Mouse (Mus musculus): ENCODE results near the gene Fosb.

DNA sequence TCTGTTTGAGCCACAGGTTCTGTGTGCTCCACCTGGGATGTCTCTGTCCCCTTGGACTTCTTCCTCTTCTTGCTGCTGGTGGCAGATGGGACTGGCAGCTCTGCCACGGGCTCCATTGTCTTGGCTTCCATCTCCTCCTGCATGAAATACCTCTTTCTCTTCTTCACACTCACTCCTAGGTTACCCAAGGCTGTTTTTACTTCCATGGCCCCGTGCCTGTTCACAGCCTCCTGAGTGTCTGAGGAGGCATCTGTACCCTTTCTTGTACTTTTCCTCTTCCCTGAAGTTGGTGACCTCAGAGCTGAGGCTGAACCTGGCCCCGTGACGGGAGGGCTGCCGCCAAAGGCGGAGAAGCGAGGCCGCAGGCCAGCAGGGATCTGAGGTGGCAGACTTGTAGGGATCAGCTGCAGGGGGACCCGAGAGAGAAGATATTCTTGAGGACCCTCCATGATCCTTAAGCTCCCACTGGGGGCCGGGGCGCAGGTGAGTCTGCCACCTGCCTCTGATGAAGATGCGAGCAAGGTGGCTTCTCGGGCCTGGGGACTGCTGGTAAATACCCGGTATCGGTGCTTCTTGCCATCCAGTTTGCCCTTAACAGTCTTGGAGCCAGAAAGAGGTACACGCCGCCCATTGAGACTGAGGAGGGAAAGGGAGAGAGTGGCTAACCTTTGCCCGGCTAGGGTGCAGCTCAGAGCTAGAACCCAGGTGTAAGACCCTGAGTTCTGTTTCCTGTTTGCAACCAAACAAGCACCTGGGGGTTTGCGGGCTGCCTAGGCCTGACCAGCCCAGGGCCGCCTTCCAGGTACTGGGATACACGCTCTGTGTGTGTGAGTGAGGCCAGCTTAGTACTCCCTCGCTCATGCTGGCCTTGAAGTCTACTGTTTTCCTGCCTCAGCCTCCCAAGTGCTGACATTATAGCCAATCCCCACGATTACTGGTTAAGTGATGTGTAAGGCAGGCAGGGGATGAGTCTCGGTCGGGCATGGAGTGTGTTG, 47.8 kb upstream of the Fosb start:
- no peak for TF ChIP-seq CTCF (IDR thresholded peaks at IDR 0.05)
- no peak for TF ChIP-seq EP300 (IDR thresholded peaks at IDR 0.05)
